Mouse (Mus musculus) olfactory bulb, adult 2 months (tissue): Measurements from ENCODE around the gene Tbx15.

Experiments used
- CTCF ChIP-seq: fragments of 200-500 bp; IDR thresholded peaks from 2 replicates; pipeline ENCODE4 v1.5.1; 2012; ENCODE audit warnings: low read depth, mild to moderate bottlenecking, low read length, moderate library complexity; ENCODE audit not compliant: insufficient read depth
- POLR2A ChIP-seq: fragments of 200-500 bp; IDR thresholded peaks from 2 replicates; pipeline ENCODE4 v1.6.1; 2012; ENCODE audit warnings: mild to moderate bottlenecking, low read depth, low read length, moderate library complexity; ENCODE audit not compliant: insufficient read depth

- no peak for TF ChIP-seq POLR2A
- TF ChIP-seq CTCF, result no peak
These were observed 31.8 kb upstream of the Tbx15 start for GRCm38 (mm10) chr3:99208416-99208815.
